Mouse (Mus musculus) hindbrain, embryonic 10.5 days (tissue): ENCODE measurements around the gene Tecr. TPM values are rescaled to one million over a fixed set of nuclear protein-coding genes. Genes with fewer than 3 reads are reported as not detected.

Experiments used
- DNase-seq: peaks from one replicate; pipeline ENCODE4 v3.0.0-alpha.2; 2017; ENCODE audit warnings: low spot score
- H3K27ac ChIP-seq: fragments of 300-500 bp; sonication (generic); 2 replicates; pipeline ENCODE4 v1.5.1; 2016; ENCODE audit warnings: mild to moderate bottlenecking, moderate library complexity
- H3K27me3 ChIP-seq: fragments of 300-500 bp; sonication (generic); 2 replicates; pipeline ENCODE4 v1.6.1; 2016; ENCODE audit warnings: mild to moderate bottlenecking; ENCODE audit not compliant: poor library complexity, insufficient read depth, severe bottlenecking
- H3K36me3 ChIP-seq: fragments of 300-500 bp; sonication (generic); 2 replicates; pipeline ENCODE4 v1.6.1; 2016; ENCODE audit warnings: mild to moderate bottlenecking, moderate library complexity
- H3K4me1 ChIP-seq: fragments of 300-500 bp; sonication (generic); replicated peaks from 2 replicates; pipeline ENCODE4 v1.6.1; 2016; ENCODE audit warnings: mild to moderate bottlenecking
- H3K4me3 ChIP-seq: fragments of 300-500 bp; sonication (generic); 2 replicates; pipeline ENCODE4 v1.5.1; 2016; ENCODE audit warnings: mild to moderate bottlenecking, moderate library complexity
- H3K9me3 ChIP-seq: fragments of 300-500 bp; sonication (generic); 2 replicates; pipeline ENCODE4 v1.6.1; 2016; ENCODE audit warnings: mild to moderate bottlenecking, moderate library complexity
- WGBS: fragments of 180-500 bp; shearing (Covaris S2); methylation state at CpG from one replicate; pipeline ENCODE4 v1.1.7; 2016; 5-methylcytosine and 5-hydroxymethylcytosine counted together
- polyA plus RNA-seq: library from polyadenylated mRNA; unstranded; fragments of >200 nt; fragmentation: Nextera tagmentation; extraction: Ambion mirVana; gene quantifications from 2 replicates; pipeline ENCODE4 v1.2.1, GENCODE M21; 2016

The Tecr gene
- polyA plus RNA-seq, 1 experiment from 2014 or later: 783 TPM

- no peak for DNase-seq
- H3K27me3 ChIP-seq: no peaks in the 10 kb centered on the region
- H3K9me3 ChIP-seq: no peaks in the 10 kb centered on the region
- no peak overlapping the region for H3K27ac ChIP-seq
- H3K36me3 ChIP-seq: peaks cover 82% of the 10 kb centered on the region
- H3K4me1 ChIP-seq: peaks cover 36% of the 10 kb centered on the region
- no peak overlapping the region for H3K4me3 ChIP-seq
- WGBS: 95% methylated on average over 5 of the region's 5 CpGs
Observed at GRCm38 (mm10) chr8:83588886-83589285, 18.9 kb downstream of the Tecr start.

DNA sequence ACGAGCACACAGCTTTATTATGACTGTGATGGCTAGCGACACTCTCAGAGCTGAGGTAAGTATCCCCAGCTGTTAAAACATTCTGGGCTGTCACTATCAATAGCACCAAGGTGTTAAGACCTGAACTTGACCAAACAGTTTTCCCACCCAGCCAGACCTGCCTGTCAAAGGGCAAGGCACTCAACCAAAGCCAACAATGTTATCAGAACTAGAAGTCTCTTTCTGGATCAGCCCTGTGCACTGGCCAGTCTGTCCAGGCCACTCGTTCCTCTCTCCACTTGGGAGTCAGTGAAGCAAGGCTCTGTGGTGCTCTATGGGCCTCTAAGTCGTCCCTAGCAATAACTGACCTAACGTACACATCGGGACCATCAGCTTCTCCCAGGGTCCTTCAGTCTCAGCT lies 20.1 kb downstream of the Tecr start:
- Histone ChIP-seq H3K4me1 (peaks cover 34% of the 10 kb centered on the region), H3K9me3 (no peaks in the 10 kb centered on the region), H3K4me3 (no peak overlapping the region), H3K36me3 (peaks cover 92% of the 10 kb centered on the region), H3K27ac (no peak overlapping the region), H3K27me3 (no peaks in the 10 kb centered on the region)
- 84% methylated on average over 6 of the region's 6 CpGs for WGBS
- no peak for DNase-seq

DNA sequence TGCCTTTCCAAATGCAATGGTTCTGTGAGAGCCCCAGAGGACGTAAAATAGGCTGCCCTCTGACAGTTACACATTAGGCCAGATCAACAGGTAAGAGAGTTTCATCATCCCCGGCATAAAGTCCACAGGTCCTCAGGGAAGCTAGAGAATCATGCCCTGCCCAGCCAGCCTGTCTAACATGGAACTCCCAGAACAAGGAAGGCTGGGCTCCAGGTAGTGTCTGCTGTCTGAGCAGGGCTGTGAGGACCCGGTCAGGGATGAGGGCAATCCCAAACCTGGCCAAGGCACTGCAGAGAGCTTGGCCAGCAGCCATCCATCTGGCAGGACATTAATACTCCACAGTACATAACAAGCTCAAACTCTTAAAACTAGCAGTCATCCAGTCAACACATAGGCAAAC lies 22.4 kb downstream of the Tecr start:
- WGBS: 90% methylated on average over 3 of the region's 3 CpGs
- peaks cover 81% of the 10 kb centered on the region for H3K36me3 ChIP-seq
- DNase-seq: no peak

GRCm38 (mm10) chr8:83584771-83585170 lies 23.0 kb downstream of the Tecr start:
- H3K4me1 ChIP-seq: peaks cover 36% of the 10 kb centered on the region
- DNase-seq: no peak
- no peaks in the 10 kb centered on the region for H3K27me3 ChIP-seq
- 94% methylated on average over 1 of the region's 1 CpGs for WGBS
- H3K9me3 ChIP-seq: no peaks in the 10 kb centered on the region
- no peak overlapping the region for H3K27ac ChIP-seq
- H3K36me3 ChIP-seq: peaks cover 78% of the 10 kb centered on the region
- no peak overlapping the region for H3K4me3 ChIP-seq

More for the DNA sequence above, 22.4 kb downstream of the Tecr start:
- Histone ChIP-seq H3K4me3 (no peak overlapping the region), H3K27me3 (no peaks in the 10 kb centered on the region), H3K9me3 (no peaks in the 10 kb centered on the region), H3K27ac (no peak overlapping the region), H3K4me1 (peaks cover 39% of the 10 kb centered on the region)

- peaks cover 68% of the 10 kb centered on the region for H3K36me3 ChIP-seq
- H3K27ac ChIP-seq: no peak overlapping the region
- no peaks in the 10 kb centered on the region for H3K27me3 ChIP-seq
- no peak overlapping the region for H3K4me3 ChIP-seq
- DNase-seq: no peak
- H3K4me1 ChIP-seq: peaks cover 49% of the 10 kb centered on the region
- WGBS: 92% methylated on average over 15 of the region's 15 CpGs
- H3K9me3 ChIP-seq: no peaks in the 10 kb centered on the region
Observed at GRCm38 (mm10) chr8:83583236-83583635, 24.5 kb downstream of the Tecr start.

DNA sequence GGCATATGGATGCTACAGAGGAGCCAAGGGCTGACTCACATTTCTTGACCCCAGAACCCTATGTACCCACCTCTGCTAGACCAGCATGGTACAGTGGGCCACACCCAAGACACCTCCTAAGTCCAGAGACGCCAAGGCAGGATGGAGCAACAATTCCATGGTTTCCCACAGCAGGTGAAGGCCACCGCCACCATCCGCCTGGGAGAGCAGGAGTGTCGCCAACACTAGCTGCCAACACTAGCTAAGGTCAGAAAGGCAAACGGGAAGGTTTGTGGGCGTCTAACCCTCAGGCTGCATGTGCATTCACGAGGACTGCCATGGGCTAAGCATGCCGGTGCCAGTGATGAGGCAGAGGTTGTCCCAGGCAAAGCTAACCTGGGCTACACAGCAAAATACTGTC lies 25.5 kb downstream of the Tecr start:
- no peak overlapping the region for H3K27ac ChIP-seq
- no peaks in the 10 kb centered on the region for H3K9me3 ChIP-seq
- WGBS: 89% methylated on average over 8 of the region's 8 CpGs
- H3K4me3 ChIP-seq: no peak overlapping the region
- no peaks in the 10 kb centered on the region for H3K27me3 ChIP-seq
- peaks cover 53% of the 10 kb centered on the region for H3K4me1 ChIP-seq
- H3K36me3 ChIP-seq: peaks cover 58% of the 10 kb centered on the region
- no peak for DNase-seq

- Histone ChIP-seq H3K27ac (no peak overlapping the region), H3K4me3 (no peak overlapping the region), H3K27me3 (no peaks in the 10 kb centered on the region), H3K36me3 (peaks cover 48% of the 10 kb centered on the region), H3K4me1 (peaks cover 67% of the 10 kb centered on the region), H3K9me3 (no peaks in the 10 kb centered on the region)
- WGBS: 90% methylated on average over 8 of the region's 8 CpGs
- no peak for DNase-seq
Observed at GRCm38 (mm10) chr8:83580826-83581225, 26.9 kb downstream of the Tecr start.

- Histone ChIP-seq H3K27me3 (no peaks in the 10 kb centered on the region), H3K36me3 (peaks cover 47% of the 10 kb centered on the region), H3K4me1 (peaks cover 78% of the 10 kb centered on the region), H3K4me3 (no peak overlapping the region), H3K27ac (no peak overlapping the region), H3K9me3 (no peaks in the 10 kb centered on the region)
- WGBS: 90% methylated on average over 8 of the region's 8 CpGs
- no peak for DNase-seq
Observed at GRCm38 (mm10) chr8:83579676-83580075, 28.1 kb downstream of the Tecr start.

DNA sequence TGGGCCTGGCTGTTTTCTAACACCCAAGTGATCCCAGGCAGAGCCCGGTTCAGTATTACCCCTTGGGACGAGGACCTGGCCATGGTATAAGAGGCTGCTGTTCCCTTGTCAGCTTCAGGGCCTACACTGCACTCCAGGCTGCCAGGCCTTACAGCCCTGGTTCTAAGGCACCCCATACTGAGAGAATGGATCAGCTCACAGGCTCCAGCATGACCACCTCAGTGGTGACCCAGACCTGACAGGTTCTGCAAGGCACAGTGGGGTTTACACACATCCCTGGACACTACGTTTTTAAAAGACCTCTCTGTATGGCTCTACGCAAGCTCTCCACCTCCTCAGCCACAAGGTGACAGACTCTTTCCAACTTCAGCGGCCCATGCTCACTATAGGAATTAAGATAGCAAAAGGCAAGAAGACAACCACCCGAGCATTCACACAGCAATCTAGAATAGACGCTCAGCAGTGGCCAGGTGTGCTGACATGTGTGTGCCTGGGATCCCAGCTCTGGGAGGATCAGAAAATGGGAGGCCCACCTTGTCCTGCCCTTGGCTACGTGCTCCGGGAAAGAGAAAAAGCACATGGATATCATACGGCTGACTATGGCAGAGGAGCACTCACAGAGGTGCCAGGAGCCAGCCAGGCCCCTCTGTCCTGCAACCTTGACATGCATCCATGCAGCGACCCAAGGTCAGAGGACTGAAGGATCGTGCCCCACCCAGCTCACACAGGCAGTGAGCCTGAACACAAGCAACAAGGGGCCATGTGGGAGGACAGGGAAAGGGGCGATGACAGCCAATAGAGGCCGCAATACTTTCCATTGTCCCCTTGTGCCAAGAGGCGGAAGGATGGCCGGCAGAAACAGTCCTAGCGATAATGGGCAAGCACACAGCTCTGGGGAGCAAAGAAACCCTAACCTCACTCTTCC lies 29.4 kb downstream of the Tecr start:
- peak; percentile 3 for DNase-seq
- 74% methylated on average over 17 of the region's 17 CpGs for WGBS
- 0 out of 2 replicates have a peak overlapping the region, but pooled peaks have one; percentile 9 for H3K27ac ChIP-seq
- H3K4me1 ChIP-seq: peaks cover 90% of the 10 kb centered on the region
- H3K27me3 ChIP-seq: no peaks in the 10 kb centered on the region
- peaks cover 49% of the 10 kb centered on the region for H3K36me3 ChIP-seq
- no peaks in the 10 kb centered on the region for H3K9me3 ChIP-seq
- no peak overlapping the region for H3K4me3 ChIP-seq

DNA sequence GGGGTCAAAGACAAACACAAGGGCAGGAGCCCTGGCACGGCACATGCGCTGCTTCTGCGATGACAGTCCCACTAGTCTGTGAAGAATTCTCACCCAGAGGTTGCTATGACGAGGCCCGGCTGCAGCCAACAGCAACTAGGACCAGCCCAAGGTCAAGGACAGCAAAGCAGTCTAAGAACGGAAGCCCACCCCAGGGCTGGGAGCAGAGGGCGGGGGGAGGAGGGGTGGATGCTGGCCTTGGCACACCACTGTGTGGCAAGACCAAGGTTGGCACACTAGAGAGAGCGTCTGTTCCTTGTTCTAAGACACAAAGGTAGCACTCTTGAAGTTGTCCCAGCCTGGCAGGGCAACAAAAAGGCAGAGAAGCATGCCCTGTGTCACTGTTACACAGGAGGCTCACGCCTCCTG lies 30.4 kb downstream of the Tecr start:
- Histone ChIP-seq H3K9me3 (no peaks in the 10 kb centered on the region), H3K4me3 (0 out of 2 replicates have a peak overlapping the region, but pooled peaks have one; percentile 4), H3K4me1 (peaks cover 90% of the 10 kb centered on the region), H3K27ac (no peak overlapping the region), H3K27me3 (no peaks in the 10 kb centered on the region), H3K36me3 (peaks cover 53% of the 10 kb centered on the region)
- WGBS: 48% methylated on average over 9 of the region's 9 CpGs
- no peak for DNase-seq

GRCm38 (mm10) chr8:83576921-83577320 lies 30.9 kb downstream of the Tecr start:
- Histone ChIP-seq H3K27ac (0 out of 2 replicates have a peak overlapping the region, but pooled peaks have one; percentile 35), H3K4me1 (peaks cover 86% of the 10 kb centered on the region), H3K9me3 (no peaks in the 10 kb centered on the region), H3K36me3 (peaks cover 58% of the 10 kb centered on the region), H3K27me3 (no peaks in the 10 kb centered on the region), H3K4me3 (0 out of 2 replicates have a peak overlapping the region, but pooled peaks have one; percentile 4)
- DNase-seq: peak; percentile 43
- 58% methylated on average over 4 of the region's 4 CpGs for WGBS

DNA sequence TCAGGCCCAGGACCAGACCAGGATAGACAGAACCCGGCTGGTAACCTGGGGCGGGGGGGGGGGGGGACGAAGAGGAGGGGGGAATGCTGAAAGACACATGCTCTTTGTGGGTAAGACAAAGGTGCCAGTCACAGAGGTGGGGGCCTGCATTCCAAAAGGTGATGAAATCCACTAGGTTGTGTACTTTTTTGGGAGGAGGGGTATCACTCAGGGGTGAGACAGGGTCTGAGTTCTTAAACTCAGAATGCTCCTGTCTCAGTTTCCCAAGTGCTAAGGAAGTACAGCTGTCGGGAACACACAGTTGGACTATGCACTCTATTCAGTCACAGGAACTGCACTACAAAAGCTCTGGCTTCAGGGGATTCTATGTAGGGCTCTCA lies 31.3 kb downstream of the Tecr start:
- Histone ChIP-seq H3K4me3 (no peak overlapping the region), H3K27ac (no peak overlapping the region), H3K36me3 (peaks cover 62% of the 10 kb centered on the region), H3K9me3 (no peaks in the 10 kb centered on the region), H3K4me1 (peaks cover 81% of the 10 kb centered on the region), H3K27me3 (no peaks in the 10 kb centered on the region)
- 61% methylated on average over 3 of the region's 4 CpGs for WGBS
- no peak for DNase-seq
